Mouse (Mus musculus) kidney, embryonic 14.5 days (tissue): ENCODE measurements around the gene Lingo2. TPM values are rescaled to one million over a fixed set of nuclear protein-coding genes. Genes with fewer than 3 reads are reported as not detected.
A peak's percentile ranks its signal among the peaks of the same experiment; 100 is the strongest.

ENCODE experiments used
- ATAC-seq: fragments of 200-750 bp; cut with Nextera tagmentation; 2 replicates; pipeline ENCODE4 v1.8.0; 2017; ENCODE audit warnings: moderate number of reproducible peaks, mild to moderate bottlenecking, moderate TSS enrichment, moderate library complexity; ENCODE audit not compliant: low FRiP score, low TSS enrichment
- H3K27ac ChIP-seq: fragments of 300-500 bp; sonication (generic); 2 replicates; pipeline ENCODE4 v1.5.1; 2014; ENCODE audit warnings: low read depth, mild to moderate bottlenecking, low read length, moderate library complexity, mixed read lengths
- H3K27me3 ChIP-seq: fragments of 300-500 bp; sonication (generic); 2 replicates; pipeline ENCODE4 v1.6.1; 2014; ENCODE audit warnings: mild to moderate bottlenecking, low read length; ENCODE audit not compliant: control insufficient read depth, insufficient read depth
- H3K36me3 ChIP-seq: fragments of 300-500 bp; sonication (generic); 2 replicates; pipeline ENCODE4 v1.6.1; 2014; ENCODE audit warnings: low read length, mixed read lengths; ENCODE audit not compliant: control insufficient read depth, insufficient read depth
- H3K4me1 ChIP-seq: fragments of 300-500 bp; sonication (generic); 2 replicates; pipeline ENCODE4 v1.6.1; 2014; ENCODE audit warnings: low read length, mixed read lengths; ENCODE audit not compliant: control insufficient read depth, insufficient read depth
- H3K4me2 ChIP-seq: fragments of 300-500 bp; sonication (generic); replicated peaks from 2 replicates; pipeline ENCODE4 v1.6.1; 2014; ENCODE audit warnings: low read depth, mild to moderate bottlenecking, low read length
- H3K4me3 ChIP-seq: fragments of 300-500 bp; sonication (generic); 2 replicates; pipeline ENCODE4 v1.5.1; 2014; ENCODE audit warnings: mild to moderate bottlenecking, low read length
- H3K9ac ChIP-seq: fragments of 300-500 bp; sonication (generic); 2 replicates; pipeline ENCODE4 v1.6.1; 2014; ENCODE audit warnings: low read depth, mild to moderate bottlenecking, low read length, moderate library complexity
- H3K9me3 ChIP-seq: fragments of 300-500 bp; sonication (generic); 2 replicates; pipeline ENCODE4 v1.6.1; 2016; ENCODE audit warnings: low read length; ENCODE audit not compliant: control insufficient read depth
- WGBS: fragments of 180-500 bp; shearing (Covaris S2); extraction: QIAGEN DNeasy Blood & Tissue Kit; methylation state at CpG from one replicate; pipeline ENCODE4 v1.1.7; 2014; 5-methylcytosine and 5-hydroxymethylcytosine counted together
- polyA plus RNA-seq: library from polyadenylated mRNA; unstranded; fragments of >200 nt; fragmentation: Nextera tagmentation; extraction: Ambion mirVana; gene quantifications from 2 replicates; pipeline ENCODE4 v1.2.1, GENCODE M21; 2014

The Lingo2 gene
- 0.17 and 0.41 TPM in 2 replicates for polyA plus RNA-seq

DNA sequence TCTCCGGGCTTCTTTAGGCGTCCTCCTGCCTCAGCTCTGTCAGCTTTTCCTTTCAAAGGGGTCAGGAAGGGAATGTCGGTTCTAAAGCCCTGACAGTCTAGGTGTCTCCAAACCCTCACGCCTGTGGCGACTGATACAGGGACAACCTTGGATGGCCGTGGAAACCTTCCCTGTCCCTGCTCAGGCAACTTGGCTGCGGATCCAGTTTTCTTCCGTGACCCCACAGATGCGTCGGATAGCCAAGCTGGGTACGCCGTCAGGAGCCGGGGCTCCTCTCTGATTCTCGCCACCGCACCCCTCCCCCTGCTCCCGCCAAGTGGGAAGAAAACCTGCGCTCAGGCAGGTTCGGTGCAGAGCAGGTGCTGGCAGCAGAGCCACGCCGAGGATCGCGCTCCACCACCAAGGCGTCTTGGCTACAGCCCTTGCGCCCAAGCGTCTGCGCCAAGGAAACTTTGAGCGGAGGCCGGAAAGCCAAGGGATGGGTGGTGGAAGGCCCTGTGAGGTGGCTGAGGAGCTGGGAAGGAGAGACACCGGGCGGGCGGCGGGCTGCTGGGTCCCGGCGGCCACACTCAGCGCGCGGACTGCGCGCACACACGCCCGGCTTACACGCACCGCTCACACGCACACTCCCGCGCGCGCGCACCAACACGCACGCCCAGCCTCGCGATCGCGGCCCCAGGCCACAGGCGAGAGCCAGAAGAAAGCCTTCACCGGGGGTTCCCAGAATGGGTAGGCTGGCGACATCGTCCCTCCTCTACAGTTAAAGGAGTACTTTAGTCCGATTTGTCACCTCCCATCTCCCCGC lies at the start of gene Lingo2:
TSS of gene Lingo2 (minus strand) at position 598 of the 805 bp plus-strand sequence.
- WGBS, result under 1% methylated on average over 57 of the region's 61 CpGs
- H3K9ac ChIP-seq, result peak within 1 kb of the TSS; percentile 45; the same call in 1 of the 2 replicates
- H3K36me3 ChIP-seq, result no peaks in the 10 kb centered on the region
- peaks cover 58% of the 10 kb centered on the region for H3K27me3 ChIP-seq
- no peaks in the 10 kb centered on the region for H3K9me3 ChIP-seq
- H3K4me2 ChIP-seq, result peak within 1 kb of the TSS; percentile 97
- peaks cover 7% of the 10 kb centered on the region; the same call in 1 of the 2 replicates for H3K4me1 ChIP-seq
- no peak within 1 kb of the TSS for H3K27ac ChIP-seq
- peak; percentile 41 for ATAC-seq
- peak within 1 kb of the TSS; percentile 60 for H3K4me3 ChIP-seq

GRCm38 (mm10) chr4:36973358-36973757 lies 21.8 kb upstream of the Lingo2 start:
- H3K9ac ChIP-seq, result no peak overlapping the region
- H3K4me3 ChIP-seq, result no peak overlapping the region
- no peaks in the 10 kb centered on the region for H3K4me1 ChIP-seq
- WGBS, result 85% methylated on average over 4 of the region's 4 CpGs
- no peak overlapping the region for H3K27ac ChIP-seq
- H3K4me2 ChIP-seq, result no peak overlapping the region
- H3K9me3 ChIP-seq, result no peaks in the 10 kb centered on the region
- no peaks in the 10 kb centered on the region for H3K36me3 ChIP-seq
- no peak for ATAC-seq
- H3K27me3 ChIP-seq, result no peaks in the 10 kb centered on the region

DNA sequence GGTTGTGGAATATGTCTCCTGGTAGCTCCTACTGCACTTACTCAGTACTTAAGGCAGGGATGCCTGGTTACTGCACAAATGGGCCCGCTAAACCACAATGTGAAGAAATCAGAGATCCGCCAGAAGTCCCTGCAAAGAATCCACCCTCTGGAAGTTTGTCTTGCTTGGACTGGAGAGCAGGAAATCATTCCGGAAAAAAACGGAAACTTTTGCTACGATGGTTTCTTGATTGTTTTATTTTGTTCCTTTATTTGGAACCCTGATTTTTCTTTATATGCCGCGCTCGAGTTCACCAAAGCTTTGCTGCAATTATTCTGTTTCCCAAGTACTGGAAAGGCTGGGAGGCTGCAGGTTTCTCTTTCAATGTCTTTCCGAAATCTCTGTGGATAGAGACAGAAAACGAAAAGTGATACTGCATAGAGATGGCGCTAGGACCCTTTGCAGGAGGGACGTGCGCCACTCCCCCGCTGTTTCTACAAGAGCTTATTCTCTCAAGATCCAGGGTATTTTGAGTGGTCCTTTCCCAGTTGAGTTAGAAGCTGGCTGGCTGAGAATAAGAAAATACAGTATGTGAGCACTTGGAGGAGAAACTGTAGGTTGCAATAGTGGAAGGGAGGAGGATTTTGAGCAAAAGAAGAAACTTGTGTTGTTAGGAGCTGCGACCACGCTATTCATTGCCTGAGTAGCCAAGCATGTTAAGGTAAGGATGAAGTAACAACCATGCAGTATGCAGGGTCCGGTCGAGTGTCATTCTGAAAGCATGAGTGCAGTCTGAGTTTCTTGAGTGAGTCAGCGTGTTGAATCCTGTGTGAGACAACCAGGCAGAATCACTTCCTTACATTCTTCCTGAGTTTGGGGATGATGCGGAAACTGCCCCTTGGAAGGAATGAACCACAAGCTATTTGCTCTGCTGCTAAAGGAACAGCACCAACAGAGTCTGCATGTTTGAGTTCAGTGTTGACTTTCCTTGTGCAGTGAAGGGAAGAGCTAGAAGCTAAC lies 1.2 kb upstream of the Lingo2 start:
- WGBS, result 4% methylated on average over 20 of the region's 20 CpGs
- Histone ChIP-seq H3K36me3 (no peaks in the 10 kb centered on the region), H3K9ac (no peak overlapping the region), H3K4me2 (peak overlapping the region; percentile 97), H3K27me3 (peaks cover 58% of the 10 kb centered on the region), H3K9me3 (no peaks in the 10 kb centered on the region), H3K4me1 (peaks cover 7% of the 10 kb centered on the region; the same call in 1 of the 2 replicates), H3K4me3 (peak overlapping the region; percentile 60), H3K27ac (no peak overlapping the region)
- no peak for ATAC-seq

DNA sequence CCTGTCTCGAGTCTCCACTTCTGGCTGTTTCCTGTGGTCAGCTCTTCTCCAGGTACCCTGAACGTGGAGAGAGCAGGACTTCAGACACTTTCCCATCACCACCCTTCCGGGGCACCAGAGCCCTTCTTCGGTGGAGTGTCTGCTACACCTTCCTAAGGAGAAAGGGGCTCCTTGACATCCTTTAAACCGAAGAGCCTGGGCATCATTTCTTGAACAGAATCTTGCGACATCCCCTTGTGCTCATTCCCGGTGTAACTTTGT lies 338 bp upstream of the Lingo2 start:
- H3K27me3 ChIP-seq, result peaks cover 58% of the 10 kb centered on the region

DNA sequence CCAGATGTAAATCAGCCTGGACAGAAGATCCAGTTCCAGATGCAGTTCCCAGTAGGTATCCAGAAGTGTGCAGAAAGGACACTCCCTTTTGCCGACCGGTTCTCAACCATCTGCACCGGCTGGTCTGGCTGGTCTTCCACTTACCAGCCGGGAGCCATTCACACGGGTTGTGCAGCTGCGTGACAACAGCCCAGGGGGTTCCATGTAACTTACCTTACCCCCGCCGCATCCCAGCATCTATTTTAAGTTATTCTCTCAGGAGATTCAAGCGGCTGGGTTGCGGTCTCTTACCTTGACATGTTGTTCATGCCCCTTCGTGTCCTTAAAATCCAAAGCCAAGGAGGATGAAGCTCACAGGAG lies 777 bp downstream of the Lingo2 start:
- no peaks in the 10 kb centered on the region for H3K9me3 ChIP-seq
- ATAC-seq, result peak; percentile 51
- no peak overlapping the region for H3K9ac ChIP-seq
- H3K27me3 ChIP-seq, result peaks cover 58% of the 10 kb centered on the region
- H3K4me1 ChIP-seq, result peaks cover 7% of the 10 kb centered on the region; the same call in 1 of the 2 replicates
- H3K27ac ChIP-seq, result no peak overlapping the region
- H3K36me3 ChIP-seq, result no peaks in the 10 kb centered on the region
- H3K4me3 ChIP-seq, result peak overlapping the region; percentile 60
- 2% methylated on average over 11 of the region's 11 CpGs for WGBS
- H3K4me2 ChIP-seq, result peak overlapping the region; percentile 97

More for the DNA sequence above, 338 bp upstream of the Lingo2 start:
- peaks cover 7% of the 10 kb centered on the region; the same call in 1 of the 2 replicates for H3K4me1 ChIP-seq
- H3K9me3 ChIP-seq, result no peaks in the 10 kb centered on the region
- WGBS, result 1% methylated on average over 7 of the region's 7 CpGs
- H3K36me3 ChIP-seq, result no peaks in the 10 kb centered on the region
- H3K4me2 ChIP-seq, result peak overlapping the region; percentile 97
- H3K4me3 ChIP-seq, result peak overlapping the region; percentile 60
- no peak overlapping the region for H3K9ac ChIP-seq
- ATAC-seq, result no peak
- H3K27ac ChIP-seq, result no peak overlapping the region

GRCm38 (mm10) chr4:36950021-36950751 lies 1.4 kb downstream of the Lingo2 start:
- H3K27me3 ChIP-seq, result peaks cover 58% of the 10 kb centered on the region
- ATAC-seq, result peak; percentile 94
- peak overlapping the region; percentile 97 for H3K4me2 ChIP-seq
- H3K4me1 ChIP-seq, result peaks cover 7% of the 10 kb centered on the region; the same call in 1 of the 2 replicates
- 0% methylated on average over 33 of the region's 43 CpGs for WGBS
- no peaks in the 10 kb centered on the region for H3K36me3 ChIP-seq
- H3K4me3 ChIP-seq, result peak overlapping the region; percentile 60
- no peak overlapping the region for H3K27ac ChIP-seq
- H3K9ac ChIP-seq, result peak overlapping the region; percentile 23; the same call in 1 of the 2 replicates
- no peaks in the 10 kb centered on the region for H3K9me3 ChIP-seq

DNA sequence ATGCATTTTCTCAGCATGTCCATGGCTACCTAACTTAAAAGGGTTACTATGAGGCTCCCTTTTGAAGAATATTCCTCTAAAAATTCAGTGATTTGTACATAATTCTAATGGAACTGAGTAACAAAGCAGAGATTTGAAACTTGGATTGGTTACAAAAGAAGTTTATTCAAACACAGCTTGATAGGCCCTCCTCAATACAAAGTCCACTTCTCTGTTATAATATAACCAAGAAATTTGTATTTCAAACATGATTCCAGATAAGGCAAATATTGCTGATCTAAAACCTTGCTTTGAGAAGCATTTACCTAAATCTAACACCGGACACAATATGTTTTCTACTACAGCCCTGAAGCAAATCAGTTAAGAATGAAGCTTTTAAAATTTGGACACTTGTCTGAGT lies 60.7 kb downstream of the Lingo2 start:
- Histone ChIP-seq H3K4me2 (no peak overlapping the region), H3K4me1 (no peaks in the 10 kb centered on the region), H3K27ac (no peak overlapping the region), H3K27me3 (no peaks in the 10 kb centered on the region), H3K36me3 (no peaks in the 10 kb centered on the region), H3K9me3 (no peaks in the 10 kb centered on the region), H3K9ac (no peak overlapping the region), H3K4me3 (no peak overlapping the region)
- no peak for ATAC-seq
- WGBS, result 93% methylated on average over 1 of the region's 1 CpGs

DNA sequence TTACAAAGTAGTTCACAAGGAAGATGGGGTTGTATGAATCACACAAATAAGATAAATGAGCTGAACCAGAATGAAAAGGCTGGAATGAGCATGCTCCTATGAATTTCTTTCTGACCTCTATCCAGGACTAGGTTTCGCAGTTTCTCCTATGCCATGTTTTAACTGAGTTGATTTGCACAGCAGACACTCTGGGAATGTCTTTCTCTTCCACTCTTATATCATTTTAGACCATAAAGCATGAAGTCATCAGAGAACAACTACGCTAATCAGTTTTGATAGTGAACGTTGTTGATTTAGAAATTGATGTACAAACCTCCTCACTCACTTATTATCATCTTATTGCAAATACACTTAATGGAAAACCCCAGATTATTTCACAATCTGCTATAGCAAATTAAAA lies 61.2 kb downstream of the Lingo2 start:
- WGBS, result 91% methylated on average over 3 of the region's 3 CpGs
- H3K27me3 ChIP-seq, result no peaks in the 10 kb centered on the region
- no peak overlapping the region for H3K4me2 ChIP-seq
- no peaks in the 10 kb centered on the region for H3K4me1 ChIP-seq
- H3K27ac ChIP-seq, result no peak overlapping the region
- H3K36me3 ChIP-seq, result no peaks in the 10 kb centered on the region
- no peaks in the 10 kb centered on the region for H3K9me3 ChIP-seq
- ATAC-seq, result no peak
- no peak overlapping the region for H3K9ac ChIP-seq
- no peak overlapping the region for H3K4me3 ChIP-seq
